In the genomic region with DNA sequence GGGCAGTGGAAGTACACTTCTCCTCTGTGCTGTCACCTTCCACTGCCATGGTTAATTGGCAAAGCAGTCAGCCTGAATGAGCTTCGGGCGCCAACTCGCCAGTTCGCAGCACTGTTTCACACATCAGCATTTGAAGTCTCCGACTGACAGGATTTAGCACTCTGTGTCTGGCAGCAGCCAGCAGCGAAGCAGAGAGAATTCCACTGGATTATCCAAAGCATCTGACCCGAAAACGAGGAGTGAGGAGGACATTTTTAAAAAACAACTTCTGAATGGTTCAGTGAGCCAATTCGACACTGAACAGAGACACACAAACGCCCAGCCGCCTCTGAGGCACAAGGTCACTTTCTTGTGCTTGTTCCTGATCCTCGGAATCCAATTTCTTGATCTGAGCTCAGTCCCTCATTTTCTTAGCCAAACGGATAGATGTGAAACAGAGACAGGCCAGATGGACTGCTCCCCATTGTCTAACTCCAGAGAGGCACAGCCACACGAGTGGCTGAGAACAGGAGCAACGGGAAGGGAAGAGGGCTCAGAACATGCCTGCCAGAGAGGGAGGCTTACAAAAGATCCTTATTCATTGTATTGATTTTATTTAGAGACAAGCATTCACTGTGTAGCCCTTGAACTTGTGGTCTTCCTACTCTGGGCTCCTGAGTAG, we compare ENCODE assay signal across 9 mouse cellular contexts.
DNase-seq lines count a peak whose midpoint lies in the region; ATAC-seq and TF ChIP-seq lines count a peak whose summit lies in the region.
"Had no signal": no experiment of that assay in that cellular context is flagged by ENCODE, and none has a peak within 500 bp of the region (broad histone marks: within the 10 kb centered on the region; RNA-seq: fewer than 3 reads in every experiment).

No protein-coding gene starts in this region.

- no peak overlapping the region; the same call in 1 of the 2 replicates for H3K27ac ChIP-seq in heart, adult 2 months
- H3K27ac ChIP-seq in heart, embryonic 11.5 days (ENCODE audit: low read depth, low read length) = no peak overlapping the region
- peak overlapping the region; percentile 48 for H3K27ac ChIP-seq in hindbrain, embryonic 14.5 days
- H3K27ac ChIP-seq in midbrain, embryonic 12.5 days (replicated peaks) = peak overlapping the region; percentile 70
- H3K27ac ChIP-seq: embryonic facial prominence, embryonic 13.5 days had no signal

- peaks cover 9% of the 10 kb centered on the region for H3K4me1 ChIP-seq in heart, adult 2 months (ENCODE audit: control insufficient read depth, insufficient read depth, low read length)
- H3K4me1 ChIP-seq in heart, embryonic 11.5 days (ENCODE audit: control insufficient read depth, insufficient read depth, low read length) = no peaks in the 10 kb centered on the region
- H3K4me1 ChIP-seq in hindbrain, embryonic 14.5 days (replicated peaks; ENCODE audit: control insufficient read depth, insufficient read depth, low read length) = peaks cover 29% of the 10 kb centered on the region
- peaks cover 44% of the 10 kb centered on the region for H3K4me1 ChIP-seq in midbrain, embryonic 12.5 days

- no peaks in the 10 kb centered on the region for H3K36me3 ChIP-seq in heart, adult 2 months (ENCODE audit: control insufficient read depth, insufficient read depth, low read length)
- no peaks in the 10 kb centered on the region for H3K36me3 ChIP-seq in heart, embryonic 11.5 days (ENCODE audit: control insufficient read depth, insufficient read depth, low read length)
- H3K36me3 ChIP-seq in hindbrain, embryonic 14.5 days (replicated peaks; ENCODE audit: control insufficient read depth, insufficient read depth) = no peaks in the 10 kb centered on the region
- no peaks in the 10 kb centered on the region for H3K36me3 ChIP-seq in midbrain, embryonic 12.5 days
- H3K36me3 ChIP-seq: embryonic facial prominence, embryonic 13.5 days had no signal

- peak; percentile 24 to 40 for DNase-seq in heart, adult 2 months
- DNase-seq in embryo, embryonic 10.5 days (ENCODE audit: low spot score) = peak; percentile 40
- DNase-seq in hindbrain, embryonic 14.5 days (ENCODE audit: low spot score) = no peak
- no peak for DNase-seq in ovary, postnatal 36 days (ENCODE audit: low spot score)
- DNase-seq in testis, postnatal 14 days (ENCODE audit: low spot score) = no peak
- no peak for DNase-seq in urinary bladder, postnatal 25 days (ENCODE audit: low spot score)

- no peak for ATAC-seq in heart, embryonic 11.5 days (replicated peaks; ENCODE audit: insufficient number of reproducible peaks, low FRiP score, low TSS enrichment)
- ATAC-seq in hindbrain, embryonic 14.5 days (ENCODE audit: low FRiP score) = 0 out of 2 replicates have a peak, but pooled peaks have one; percentile 13
- ATAC-seq in midbrain, embryonic 12.5 days (ENCODE audit: low FRiP score, low read depth) = 0 out of 2 replicates have a peak, but pooled peaks have one; percentile 43

- no peak for TF ChIP-seq CTCF in heart, adult 2 months (IDR thresholded peaks at IDR 0.05)

- H3K27me3 ChIP-seq in heart, adult 2 months (ENCODE audit: control insufficient read depth, insufficient read depth, low read length) = no peaks in the 10 kb centered on the region
- no peaks in the 10 kb centered on the region for H3K27me3 ChIP-seq in heart, embryonic 11.5 days (ENCODE audit: control insufficient read depth, insufficient read depth, low read length)
- no peaks in the 10 kb centered on the region for H3K27me3 ChIP-seq in hindbrain, embryonic 14.5 days (ENCODE audit: control insufficient read depth, insufficient read depth, low read length)
- no peaks in the 10 kb centered on the region for H3K27me3 ChIP-seq in midbrain, embryonic 12.5 days
- H3K27me3 ChIP-seq: embryonic facial prominence, embryonic 13.5 days had no signal

- no peak overlapping the region for H3K9ac ChIP-seq in heart, adult 2 months (ENCODE audit: low read depth, low read length)
- no peak overlapping the region for H3K9ac ChIP-seq in heart, embryonic 11.5 days (ENCODE audit: low read depth, low read length)
- H3K9ac ChIP-seq in hindbrain, embryonic 14.5 days = 0 out of 2 replicates have a peak overlapping the region, but pooled peaks have one; percentile 1
- H3K9ac ChIP-seq in midbrain, embryonic 12.5 days (replicated peaks) = no peak overlapping the region
- H3K9ac ChIP-seq: embryonic facial prominence, embryonic 13.5 days had no signal

- no peak for TF ChIP-seq POLR2A in heart, adult 2 months (IDR thresholded peaks at IDR 0.05; ENCODE audit: insufficient read depth, low read depth, low read length)

- no peak overlapping the region for H3K4me2 ChIP-seq in heart, embryonic 11.5 days
- no peak overlapping the region for H3K4me2 ChIP-seq in hindbrain, embryonic 14.5 days (replicated peaks)
- peak overlapping the region; percentile 23 for H3K4me2 ChIP-seq in midbrain, embryonic 12.5 days (replicated peaks)
- H3K4me2 ChIP-seq: embryonic facial prominence, embryonic 13.5 days had no signal

- no peaks in the 10 kb centered on the region for H3K79me2 ChIP-seq in heart, adult 2 months (replicated peaks; ENCODE audit: control insufficient read depth, insufficient read depth, low read length)

- H3K9me3 ChIP-seq in heart, embryonic 11.5 days (replicated peaks; ENCODE audit: control insufficient read depth, low read length) = no peaks in the 10 kb centered on the region
- H3K9me3 ChIP-seq in hindbrain, embryonic 14.5 days (ENCODE audit: control insufficient read depth, low read length) = no peaks in the 10 kb centered on the region
- no peaks in the 10 kb centered on the region for H3K9me3 ChIP-seq in midbrain, embryonic 12.5 days
- H3K9me3 ChIP-seq: embryonic facial prominence, embryonic 13.5 days had no signal

- no peak overlapping the region for H3K4me3 ChIP-seq in heart, adult 2 months
- H3K4me3 ChIP-seq in heart, embryonic 11.5 days (ENCODE audit: low read depth, low read length) = no peak overlapping the region
- H3K4me3 ChIP-seq in hindbrain, embryonic 14.5 days (replicated peaks; ENCODE audit: low read length) = no peak overlapping the region
- no peak overlapping the region for H3K4me3 ChIP-seq in midbrain, embryonic 12.5 days
- H3K4me3 ChIP-seq: embryonic facial prominence, embryonic 13.5 days had no signal

- intact Hi-C loops in heart, adult 2 months (cut with DNase I) = no loop called here

- WGBS in heart, adult 2 months = 62% methylated on average over 15 of the region's 15 CpGs
- WGBS in heart, embryonic 11.5 days (ENCODE audit: insufficient replicate concordance) = 52% methylated on average over 15 of the region's 15 CpGs
- WGBS in hindbrain, embryonic 14.5 days = 33% methylated on average over 15 of the region's 15 CpGs
- WGBS in midbrain, embryonic 12.5 days = 15% methylated on average over 15 of the region's 15 CpGs

- TF ChIP-seq EP300 in heart, adult 2 months (IDR thresholded peaks at IDR 0.05; ENCODE audit: insufficient read depth, low read depth, low read length) = no peak

Comparison
In these comparisons a context has a peak if more than half of its experiments do, and no peak if none do; other contexts are left out.
1. DNase-seq: peak in heart, adult 2 months (2 of 2) and embryo, embryonic 10.5 days (single experiment); none in hindbrain, embryonic 14.5 days (single experiment), ovary, postnatal 36 days (single experiment), testis, postnatal 14 days (single experiment) and urinary bladder, postnatal 25 days (single experiment).
2. H3K27ac ChIP-seq: peak in hindbrain, embryonic 14.5 days (single experiment) and midbrain, embryonic 12.5 days (single experiment); none in heart, adult 2 months (single experiment) and heart, embryonic 11.5 days (single experiment).